7 mouse cellular contexts compared by ENCODE assay signal in genomic region chr4:154825662-154826061, GRCm38 (mm10). TPM values are rescaled to one million over a fixed set of nuclear protein-coding genes. Genes with fewer than 3 reads are reported as not detected.
A peak's percentile ranks its signal among the peaks of the same experiment; 100 is the strongest.
DNase-seq lines count a peak whose midpoint lies in the region; ATAC-seq and TF ChIP-seq lines count a peak whose summit lies in the region.

No protein-coding gene starts in this region.

- no peaks in the 10 kb centered on the region for H3K36me3 ChIP-seq in MEL (ENCODE audit: control insufficient read depth in 1 of 2, insufficient read depth in 2 of 2, low read length in 2 of 2)
- no peaks in the 10 kb centered on the region for H3K36me3 ChIP-seq in embryonic facial prominence, embryonic 11.5 days (replicated peaks; ENCODE audit: control insufficient read depth, insufficient read depth, low read depth, low read length)
- no peaks in the 10 kb centered on the region for H3K36me3 ChIP-seq in heart, embryonic 16.5 days (ENCODE audit: control insufficient read depth, insufficient read depth)
- no peaks in the 10 kb centered on the region for H3K36me3 ChIP-seq in neural tube, embryonic 15.5 days

- H3K79me2 ChIP-seq in MEL (ENCODE audit: control insufficient read depth, insufficient read depth, low read length, poor library complexity), result no peaks in the 10 kb centered on the region

- TF ChIP-seq EP300 in MEL (IDR thresholded peaks at IDR 0.05; ENCODE audit: low read depth in 1 of 2, low read length in 2 of 2), result no peak

- WGBS in embryonic facial prominence, embryonic 11.5 days, result 28% methylated on average over 6 of the region's 6 CpGs
- 33% methylated on average over 6 of the region's 6 CpGs for WGBS in heart, embryonic 16.5 days
- 35% methylated on average over 6 of the region's 6 CpGs for WGBS in lung, adult 2 months
- 34% methylated on average over 6 of the region's 6 CpGs for WGBS in neural tube, embryonic 15.5 days

- peak; percentile 42 for DNase-seq in MEL (ENCODE audit: low read depth, low spot score)
- peak; percentile 28 for DNase-seq in adrenal gland, postnatal 25 days
- peak; percentile 83 for DNase-seq in embryonic facial prominence, embryonic 11.5 days (ENCODE audit: low spot score)
- DNase-seq in kidney, postnatal 10 days, result peak; percentile 64
- peak; percentile 46 for DNase-seq in lung, adult 2 months

- H3K4me2 ChIP-seq in embryonic facial prominence, embryonic 11.5 days (ENCODE audit: low read depth, low read length), result no peak overlapping the region
- no peak overlapping the region for H3K4me2 ChIP-seq in heart, embryonic 16.5 days (ENCODE audit: low read depth, low read length)
- H3K4me2 ChIP-seq in neural tube, embryonic 15.5 days, result no peak overlapping the region

- peak; percentile 35; the same call in 1 of the 2 replicates for ATAC-seq in embryonic facial prominence, embryonic 11.5 days (replicated peaks; ENCODE audit: insufficient number of reproducible peaks, low FRiP score, low TSS enrichment, low read depth)
- 0 out of 2 replicates have a peak, but pooled peaks have one; percentile 42 for ATAC-seq in heart, embryonic 16.5 days (replicated peaks; ENCODE audit: extremely low read depth, insufficient read depth, low FRiP score)
- ATAC-seq in neural tube, embryonic 15.5 days (ENCODE audit: low FRiP score), result peak; percentile 59

- no peaks in the 10 kb centered on the region for H3K4me1 ChIP-seq in MEL (ENCODE audit: control insufficient read depth in 1 of 2, insufficient read depth in 2 of 2, low read length in 2 of 2)
- no peaks in the 10 kb centered on the region; the same call in 1 of the 2 replicates for H3K4me1 ChIP-seq in embryonic facial prominence, embryonic 11.5 days (ENCODE audit: control insufficient read depth, insufficient read depth, low read length)
- peaks cover 9% of the 10 kb centered on the region for H3K4me1 ChIP-seq in heart, embryonic 16.5 days (ENCODE audit: control insufficient read depth, insufficient read depth, low read length)
- H3K4me1 ChIP-seq in lung, adult 2 months (ENCODE audit: control insufficient read depth, insufficient read depth, low read length), result no peaks in the 10 kb centered on the region
- H3K4me1 ChIP-seq in neural tube, embryonic 15.5 days, result peaks cover 6% of the 10 kb centered on the region; the same call in 1 of the 2 replicates

- H3K9me3 ChIP-seq in MEL (replicated peaks; ENCODE audit: insufficient read depth, low read length), result no peaks in the 10 kb centered on the region
- H3K9me3 ChIP-seq in embryonic facial prominence, embryonic 11.5 days (replicated peaks; ENCODE audit: control insufficient read depth, low read length), result no peaks in the 10 kb centered on the region
- H3K9me3 ChIP-seq in heart, embryonic 16.5 days (replicated peaks; ENCODE audit: control insufficient read depth, low read length), result no peaks in the 10 kb centered on the region
- H3K9me3 ChIP-seq in neural tube, embryonic 15.5 days (replicated peaks), result no peaks in the 10 kb centered on the region

- no peak overlapping the region for H3K4me3 ChIP-seq in MEL (ENCODE audit: control insufficient read depth in 1 of 2, insufficient read depth in 1 of 2, low read depth in 2 of 2, low read length in 2 of 2)
- H3K4me3 ChIP-seq in embryonic facial prominence, embryonic 11.5 days (ENCODE audit: low read depth, low read length), result no peak overlapping the region
- H3K4me3 ChIP-seq in heart, embryonic 16.5 days (ENCODE audit: low read length), result no peak overlapping the region
- no peak overlapping the region for H3K4me3 ChIP-seq in lung, adult 2 months (replicated peaks; ENCODE audit: extremely low read depth, low read depth, low read length)
- no peak overlapping the region for H3K4me3 ChIP-seq in neural tube, embryonic 15.5 days (replicated peaks)

- H3K9ac ChIP-seq in MEL (ENCODE audit: control insufficient read depth, low read depth, low read length, poor library complexity, severe bottlenecking), result no peak overlapping the region
- no peak overlapping the region for H3K9ac ChIP-seq in embryonic facial prominence, embryonic 11.5 days (replicated peaks; ENCODE audit: low read length)
- no peak overlapping the region for H3K9ac ChIP-seq in heart, embryonic 16.5 days (ENCODE audit: low read length)
- H3K9ac ChIP-seq in neural tube, embryonic 15.5 days (replicated peaks), result no peak overlapping the region

- H3K27me3 ChIP-seq in MEL (ENCODE audit: control insufficient read depth in 1 of 2, insufficient read depth in 2 of 2, low read length in 2 of 2), result no peaks in the 10 kb centered on the region
- H3K27me3 ChIP-seq in embryonic facial prominence, embryonic 11.5 days (ENCODE audit: control insufficient read depth, insufficient read depth, low read length), result no peaks in the 10 kb centered on the region
- H3K27me3 ChIP-seq in heart, embryonic 16.5 days (ENCODE audit: control insufficient read depth, insufficient read depth, low read length), result peaks cover 3% of the 10 kb centered on the region; the same call in 1 of the 2 replicates
- peaks cover 39% of the 10 kb centered on the region for H3K27me3 ChIP-seq in neural tube, embryonic 15.5 days (replicated peaks)

- H3K27ac ChIP-seq in MEL (ENCODE audit: control insufficient read depth, low read depth, low read length), result no peak overlapping the region
- H3K27ac ChIP-seq in embryonic facial prominence, embryonic 11.5 days (replicated peaks; ENCODE audit: low read depth, low read length), result no peak overlapping the region
- no peak overlapping the region for H3K27ac ChIP-seq in heart, embryonic 16.5 days (ENCODE audit: low read length)
- H3K27ac ChIP-seq in neural tube, embryonic 15.5 days (replicated peaks), result no peak overlapping the region

- TF ChIP-seq POLR2A in MEL (IDR thresholded peaks at IDR 0.05; ENCODE audit: control insufficient read depth in 1 of 2, insufficient read depth in 1 of 2, low read depth in 1 of 2, low read length in 2 of 2, poor library complexity in 1 of 2), result no peak
- TF ChIP-seq POLR2A in lung, adult 2 months (IDR thresholded peaks at IDR 0.05; ENCODE audit: borderline replicate concordance, extremely low read depth, low read depth, low read length), result no peak

- TF ChIP-seq RAD21 in MEL (IDR thresholded peaks at IDR 0.05; ENCODE audit: low read depth, low read length), result peak; percentile 61

- TF ChIP-seq CTCF in MEL (IDR thresholded peaks at IDR 0.05 in 2 of 3, conservative IDR thresholded peaks at IDR 0.05 in 1 of 3; ENCODE audit: control insufficient read depth in 1 of 3, insufficient read depth in 1 of 3, low read depth in 2 of 3, low read length in 3 of 3, poor library complexity in 1 of 3, severe bottlenecking in 1 of 3), result peak; percentile 60 to 75 (median 63)
- peak; percentile 90 for TF ChIP-seq CTCF in lung, adult 2 months (IDR thresholded peaks at IDR 0.05; ENCODE audit: insufficient read depth, low read length)

TF ChIP-seq in MEL, 35 proteins besides CTCF, POLR2A, EP300 and RAD21:
- peak; percentile 35; the same call in 1 of the 2 replicates for TF ChIP-seq ZC3H11A (IDR thresholded peaks at IDR 0.05; ENCODE audit: low read depth, low read length)
- peak; percentile 51 for TF ChIP-seq SMC3 (IDR thresholded peaks at IDR 0.05; ENCODE audit: low read depth, low read length)
- TF ChIP-seq GATA1 (IDR thresholded peaks at IDR 0.05; ENCODE audit: low read depth, low read length), result no peak

RNA-seq across cellular contexts. Expression of gene Ttc34, which starts 11.6 kb away (rescaled TPM):
- not detected in 2 replicates for total RNA-seq in MEL (2012; rRNA removed)
- not detected for polyA plus RNA-seq in MEL (2012; ENCODE audit: insufficient read depth in 1 of 2, insufficient read length in 2 of 2, low read depth in 1 of 2, low replicate concordance in 2 of 2, missing spikeins in 1 of 2)
- total RNA-seq in adrenal gland, postnatal 25 days (2021), result 0.52 TPM in 1 of 2 replicates, not detected in the other
- 0.32 and 0.58 TPM in 2 replicates for polyA plus RNA-seq in embryonic facial prominence, embryonic 11.5 days (2014; fragmentation: Nextera tagmentation; extraction: Ambion mirVana)
- 0.12 and 0.31 TPM in 2 replicates for polyA plus RNA-seq in heart, embryonic 16.5 days (2015; fragmentation: Nextera tagmentation; extraction: Ambion mirVana)
- polyA plus RNA-seq in lung, adult 2 months (2012; rRNA removed), result 4.8 and 5.1 TPM in 2 replicates
- polyA plus RNA-seq in neural tube, embryonic 15.5 days (2015; fragmentation: Nextera tagmentation; extraction: Ambion mirVana), result 1.0 and 1.6 TPM in 2 replicates

RNA-seq across cellular contexts. Expression of gene Mmel1, which starts 43.7 kb away (rescaled TPM):
- total RNA-seq in MEL (2012; rRNA removed), result 0.08 TPM in 1 of 2 replicates, not detected in the other
- under 1 TPM in 1 of 2 experiments, not detected in 1; 0.07 TPM for polyA plus RNA-seq in MEL (2012; ENCODE audit: insufficient read depth in 1 of 2, insufficient read length in 2 of 2, low read depth in 1 of 2, low replicate concordance in 2 of 2, missing spikeins in 1 of 2)
- total RNA-seq in adrenal gland, postnatal 25 days (2021), result 5.6 and 6.2 TPM in 2 replicates
- 0.28 and 0.54 TPM in 2 replicates for polyA plus RNA-seq in embryonic facial prominence, embryonic 11.5 days (2014; fragmentation: Nextera tagmentation; extraction: Ambion mirVana)
- polyA plus RNA-seq in heart, embryonic 16.5 days (2015; fragmentation: Nextera tagmentation; extraction: Ambion mirVana), result 0.24 and 0.42 TPM in 2 replicates
- polyA plus RNA-seq in lung, adult 2 months (2012; rRNA removed), result 0.09 and 0.12 TPM in 2 replicates
- 0.75 and 0.84 TPM in 2 replicates for polyA plus RNA-seq in neural tube, embryonic 15.5 days (2015; fragmentation: Nextera tagmentation; extraction: Ambion mirVana)

Comparison
In these comparisons a context has a peak if more than half of its experiments do, and no peak if none do; other contexts are left out.
1. DNase-seq: peak in every context shown above with its lines; median percentile 83 in embryonic facial prominence, embryonic 11.5 days; 64 in kidney, postnatal 10 days; 46 in lung, adult 2 months; 42 in MEL; 28 in adrenal gland, postnatal 25 days.